In genomic region chr2:79892829-79893228, GRCm38 (mm10) we compare ENCODE assay signal across 23 mouse cellular contexts.
DNase-seq lines count a peak whose midpoint lies in the region; ATAC-seq and TF ChIP-seq lines count a peak whose summit lies in the region.
"Had no signal": no experiment of that assay in that cellular context is flagged by ENCODE, and none has a peak within 500 bp of the region (broad histone marks: within the 10 kb centered on the region; RNA-seq: fewer than 3 reads in every experiment).

No protein-coding gene starts in this region.

- peaks cover 12% of the 10 kb centered on the region for H3K4me1 ChIP-seq in heart, embryonic 16.5 days (ENCODE audit: control insufficient read depth, insufficient read depth, low read length)
- H3K4me1 ChIP-seq in heart, adult 2 months (ENCODE audit: control insufficient read depth, insufficient read depth, low read length), result peaks cover 4% of the 10 kb centered on the region; the same call in 1 of the 2 replicates
- H3K4me1 ChIP-seq in midbrain, embryonic 15.5 days, result no peaks in the 10 kb centered on the region
- H3K4me1 ChIP-seq: forebrain, embryonic 13.5 days; hindbrain, embryonic 10.5 days had no signal

- H3K27me3 ChIP-seq in heart, embryonic 16.5 days (ENCODE audit: control insufficient read depth, insufficient read depth, low read length), result no peaks in the 10 kb centered on the region
- no peaks in the 10 kb centered on the region for H3K27me3 ChIP-seq in heart, adult 2 months (ENCODE audit: control insufficient read depth, insufficient read depth, low read length)
- H3K27me3 ChIP-seq in midbrain, embryonic 15.5 days (replicated peaks), result no peaks in the 10 kb centered on the region
- H3K27me3 ChIP-seq: embryonic facial prominence, embryonic 13.5 days; forebrain, embryonic 13.5 days; heart, embryonic 15.5 days; Patski had no signal

- WGBS in heart, embryonic 16.5 days, result 69% methylated on average over 1 of the region's 1 CpGs
- 64% methylated on average over 1 of the region's 1 CpGs for WGBS in heart, adult 2 months
- WGBS in midbrain, embryonic 15.5 days, result 83% methylated on average over 1 of the region's 1 CpGs

- H3K27ac ChIP-seq in heart, embryonic 16.5 days (ENCODE audit: low read length), result no peak overlapping the region
- H3K27ac ChIP-seq in heart, adult 2 months, result no peak overlapping the region
- no peak overlapping the region for H3K27ac ChIP-seq in midbrain, embryonic 15.5 days
- H3K27ac ChIP-seq: embryonic facial prominence, embryonic 13.5 days; forebrain, embryonic 13.5 days; heart, embryonic 15.5 days; hindbrain, embryonic 10.5 days; stomach, postnatal 0 days had no signal

- H3K4me3 ChIP-seq in heart, embryonic 16.5 days (ENCODE audit: low read length), result no peak overlapping the region
- H3K4me3 ChIP-seq in heart, adult 2 months, result no peak overlapping the region
- no peak overlapping the region for H3K4me3 ChIP-seq in midbrain, embryonic 15.5 days
- H3K4me3 ChIP-seq: embryonic facial prominence, embryonic 13.5 days; erythroblast, embryonic 14.5 days; forebrain, embryonic 13.5 days; heart, embryonic 15.5 days; hindbrain, embryonic 10.5 days had no signal

- intact Hi-C loops in heart, adult 2 months (cut with DNase I), result no loop called here

- DNase-seq in heart, adult 2 months, result no peak
- peak; percentile 83 for DNase-seq in A20 (ENCODE audit: low read depth, low spot score)
- DNase-seq in adipocyte (ENCODE audit: low spot score), result peak; percentile 69
- DNase-seq in layer of hippocampus, adult 11-12 months (ENCODE audit: low spot score), result no peak
- DNase-seq in spleen, postnatal 4 days (ENCODE audit: low spot score in 2 of 2), result no peak
- DNase-seq: cerebellum, adult 18-20 months; gastrocnemius, postnatal 14 days; left cerebral cortex, postnatal 4 days; lung, adult 18-20 months; lung, postnatal 10 days; right cerebral cortex, adult 18-20 months had no signal

- H3K9me3 ChIP-seq in heart, embryonic 16.5 days (replicated peaks; ENCODE audit: control insufficient read depth, low read length), result no peaks in the 10 kb centered on the region
- H3K9me3 ChIP-seq in midbrain, embryonic 15.5 days, result no peaks in the 10 kb centered on the region
- H3K9me3 ChIP-seq: embryonic facial prominence, embryonic 13.5 days; forebrain, embryonic 13.5 days; heart, embryonic 15.5 days; hindbrain, embryonic 10.5 days had no signal

- H3K79me2 ChIP-seq in heart, adult 2 months (replicated peaks; ENCODE audit: control insufficient read depth, insufficient read depth, low read length), result no peaks in the 10 kb centered on the region

- no peak for TF ChIP-seq POLR2A in heart, adult 2 months (IDR thresholded peaks at IDR 0.05; ENCODE audit: insufficient read depth, low read depth, low read length)

- H3K9ac ChIP-seq in heart, embryonic 16.5 days (ENCODE audit: low read length), result no peak overlapping the region
- H3K9ac ChIP-seq in heart, adult 2 months (ENCODE audit: low read depth, low read length), result no peak overlapping the region
- no peak overlapping the region for H3K9ac ChIP-seq in midbrain, embryonic 15.5 days
- H3K9ac ChIP-seq: embryonic facial prominence, embryonic 13.5 days; forebrain, embryonic 13.5 days; heart, embryonic 15.5 days had no signal

- 0 out of 2 replicates have a peak, but pooled peaks have one; percentile 28 for ATAC-seq in heart, embryonic 16.5 days (replicated peaks; ENCODE audit: extremely low read depth, insufficient read depth, low FRiP score)
- peak; percentile 43 for ATAC-seq in megakaryocyte, adult 5-6 weeks (ENCODE audit: poor library complexity, severe bottlenecking)
- ATAC-seq in midbrain, embryonic 15.5 days (replicated peaks), result no peak
- ATAC-seq: forebrain, embryonic 13.5 days; intestine, embryonic 16.5 days; Patski had no signal

- no peak for TF ChIP-seq EP300 in heart, adult 2 months (IDR thresholded peaks at IDR 0.05; ENCODE audit: insufficient read depth, low read depth, low read length)

- no peaks in the 10 kb centered on the region for H3K36me3 ChIP-seq in heart, embryonic 16.5 days (ENCODE audit: control insufficient read depth, insufficient read depth)
- no peaks in the 10 kb centered on the region; the same call in 1 of the 2 replicates for H3K36me3 ChIP-seq in heart, adult 2 months (ENCODE audit: control insufficient read depth, insufficient read depth, low read length)
- H3K36me3 ChIP-seq in midbrain, embryonic 15.5 days (replicated peaks), result no peaks in the 10 kb centered on the region
- H3K36me3 ChIP-seq: embryonic facial prominence, embryonic 13.5 days; heart, embryonic 15.5 days; hindbrain, embryonic 10.5 days had no signal

- H3K4me2 ChIP-seq in heart, embryonic 16.5 days (ENCODE audit: low read depth, low read length), result no peak overlapping the region
- H3K4me2 ChIP-seq in midbrain, embryonic 15.5 days, result no peak overlapping the region
- H3K4me2 ChIP-seq: embryonic facial prominence, embryonic 13.5 days; forebrain, embryonic 13.5 days; heart, embryonic 15.5 days; liver, embryonic 11.5 days had no signal

- no peak for TF ChIP-seq CTCF in heart, adult 2 months (IDR thresholded peaks at IDR 0.05)

Comparison
In these comparisons a context has a peak if more than half of its experiments do, and no peak if none do; other contexts are left out.
1. DNase-seq: peak in A20 (single experiment) and adipocyte (single experiment); none in heart, adult 2 months (0 of 2), layer of hippocampus, adult 11-12 months (single experiment) and spleen, postnatal 4 days (0 of 2).